Mouse (Mus musculus) T-cell, adult 2 months (primary cell): ENCODE results near the gene Gm9745.
"Not testable (repeated sequence)": the region's sequence is repeated elsewhere in the genome, so short reads cannot be mapped to it uniquely, and the experiment has no call there.

Experiments used
- DNase-seq: peaks from one replicate; pipeline ENCODE4 v3.0.0; 2022; ENCODE audit warnings: low spot score

Gene Gm9745

DNA sequence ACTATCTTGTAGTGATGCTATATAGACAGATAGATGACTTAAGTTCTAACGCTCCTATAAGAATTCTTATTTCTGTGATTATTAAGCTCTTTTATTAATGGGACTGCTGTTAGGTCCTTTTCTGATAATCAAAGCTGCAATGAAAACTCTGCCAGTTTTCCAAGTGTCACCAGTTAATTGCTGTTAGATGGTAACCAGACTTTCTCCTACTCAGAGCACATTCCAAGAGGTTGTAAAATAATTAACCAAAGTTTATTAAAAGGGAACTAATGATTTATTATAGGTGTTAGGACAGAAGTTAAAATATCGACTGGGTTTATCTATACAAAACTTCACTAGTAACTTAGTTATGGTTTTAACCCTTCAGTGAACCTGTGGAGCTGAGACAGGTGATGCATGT lies 42.0 kb downstream of the Gm9745 start:
- not testable (repeated sequence) for DNase-seq
